Mouse (Mus musculus) megakaryocyte, embryonic 14.5 days (primary cell): ENCODE results near the gene Taok3. TPM values are rescaled to one million over a fixed set of nuclear protein-coding genes. Genes with fewer than 3 reads are reported as not detected.

Experiments
- H3K27me3 ChIP-seq: replicated peaks from 2 replicates; pipeline ENCODE3; 2012; ENCODE audit warnings: inconsistent platforms
- H3K36me3 ChIP-seq: replicated peaks from 2 replicates; pipeline ENCODE3; 2012; ENCODE audit warnings: low read length, inconsistent platforms, mixed read lengths
- H3K4me1 ChIP-seq: 2 replicates; pipeline ENCODE4 v1.6.1; 2012; ENCODE audit warnings: inconsistent platforms
- H3K4me3 ChIP-seq: replicated peaks from 2 replicates; pipeline ENCODE3; 2012; ENCODE audit warnings: moderate library complexity, mild to moderate bottlenecking, inconsistent platforms
- H3K9me3 ChIP-seq: 2 replicates; pipeline ENCODE4 v1.6.1; 2012; ENCODE audit warnings: inconsistent platforms
- FLI1 ChIP-seq: IDR thresholded peaks from 2 replicates; pipeline ENCODE4 v1.6.1; 2012; ENCODE audit warnings: low read length, inconsistent platforms, mixed read lengths
- GATA1 ChIP-seq: IDR thresholded peaks from 3 replicates; pipeline ENCODE4 v1.6.1; 2012; ENCODE audit warnings: mixed read lengths, low read length, inconsistent platforms, borderline replicate concordance
- polyA plus RNA-seq: library from polyadenylated mRNA; stranded (reverse); fragments of >175 nt; gene quantifications from 2 replicates; pipeline ENCODE4 v1.2.3, GENCODE M21; 2012; ENCODE audit warnings: low replicate concordance; ENCODE audit not compliant: insufficient read depth

Gene Taok3
- polyA plus RNA-seq, 1 experiment, result 75.0 TPM

DNA sequence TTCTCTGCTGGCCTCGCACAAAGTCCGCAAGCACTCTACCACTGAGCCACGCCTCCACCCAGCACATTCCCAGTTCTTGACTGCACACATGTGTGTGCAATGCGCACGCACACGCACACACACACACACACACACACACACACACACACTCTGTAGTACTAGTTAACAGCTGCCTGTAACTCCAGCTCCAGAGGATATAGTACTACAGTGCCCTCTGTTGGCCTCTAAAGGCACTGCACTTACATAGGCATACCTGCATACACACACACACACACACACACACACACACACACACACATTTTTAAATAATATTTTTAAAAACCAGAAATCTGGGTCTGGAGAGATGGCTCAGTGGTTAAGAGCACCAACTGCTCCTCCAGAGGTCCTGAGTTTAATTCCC, 157.9 kb downstream of the Taok3 start:
- H3K9me3 ChIP-seq, result peaks cover 3% of the 10 kb centered on the region; the same call in 1 of the 2 replicates
- H3K4me3 ChIP-seq, result no peak overlapping the region
- H3K36me3 ChIP-seq, result peaks cover 46% of the 10 kb centered on the region
- no peak for TF ChIP-seq FLI1
- no peak for TF ChIP-seq GATA1
- peaks cover 4% of the 10 kb centered on the region; the same call in 1 of the 2 replicates for H3K4me1 ChIP-seq
- H3K27me3 ChIP-seq, result no peaks in the 10 kb centered on the region

GRCm38 (mm10) chr5:117278809-117279668, 159.1 kb downstream of the Taok3 start:
- Histone ChIP-seq H3K27me3 (no peaks in the 10 kb centered on the region), H3K4me3 (no peak overlapping the region), H3K36me3 (peaks cover 42% of the 10 kb centered on the region), H3K9me3 (peaks cover 3% of the 10 kb centered on the region; the same call in 1 of the 2 replicates), H3K4me1 (peaks cover under 1% of the 10 kb centered on the region; the same call in 1 of the 2 replicates)
- TF ChIP-seq FLI1, result no peak
- no peak for TF ChIP-seq GATA1

GRCm38 (mm10) chr5:117279669-117280050, 159.7 kb downstream of the Taok3 start:
- H3K36me3 ChIP-seq, result peaks cover 43% of the 10 kb centered on the region

DNA sequence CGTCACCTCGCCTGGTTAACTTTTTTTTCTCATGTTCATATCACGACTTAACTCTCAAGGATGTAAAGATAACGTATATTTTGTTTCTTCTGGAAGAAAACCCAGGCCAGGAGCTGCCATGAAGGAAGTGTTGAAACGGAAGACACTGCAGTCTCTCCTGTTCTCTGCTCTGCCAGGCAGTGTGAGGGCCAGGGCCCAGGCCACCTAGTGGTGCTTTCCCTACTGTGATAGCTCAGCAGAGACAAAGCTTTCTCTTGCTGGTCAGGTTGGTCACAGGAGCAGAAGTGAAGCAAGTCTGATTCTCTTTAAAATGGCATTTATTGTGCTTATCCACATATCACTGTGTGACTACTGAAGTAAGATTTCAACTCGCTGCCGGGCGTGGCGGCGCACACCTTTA, 161.6 kb downstream of the Taok3 start:
- no peaks in the 10 kb centered on the region for H3K27me3 ChIP-seq
- H3K9me3 ChIP-seq, result peaks cover 3% of the 10 kb centered on the region; the same call in 1 of the 2 replicates
- H3K36me3 ChIP-seq, result peaks cover 44% of the 10 kb centered on the region
- H3K4me3 ChIP-seq, result no peak overlapping the region
- TF ChIP-seq GATA1, result no peak
- TF ChIP-seq FLI1, result no peak
- H3K4me1 ChIP-seq, result peaks cover 18% of the 10 kb centered on the region

More at GRCm38 (mm10) chr5:117279669-117280050, 159.7 kb downstream of the Taok3 start:
- TF ChIP-seq GATA1 (no peak), FLI1 (no peak)
- H3K9me3 ChIP-seq, result peaks cover 3% of the 10 kb centered on the region; the same call in 1 of the 2 replicates
- H3K4me1 ChIP-seq, result peaks cover 6% of the 10 kb centered on the region
- H3K4me3 ChIP-seq, result no peak overlapping the region
- H3K27me3 ChIP-seq, result no peaks in the 10 kb centered on the region

GRCm38 (mm10) chr5:117282360-117282759, 162.4 kb downstream of the Taok3 start:
- H3K9me3 ChIP-seq, result peaks cover 3% of the 10 kb centered on the region; the same call in 1 of the 2 replicates
- H3K27me3 ChIP-seq, result no peaks in the 10 kb centered on the region
- H3K36me3 ChIP-seq, result peaks cover 44% of the 10 kb centered on the region
- no peak overlapping the region for H3K4me3 ChIP-seq
- TF ChIP-seq FLI1 (no peak), GATA1 (no peak)
- peaks cover 21% of the 10 kb centered on the region for H3K4me1 ChIP-seq

DNA sequence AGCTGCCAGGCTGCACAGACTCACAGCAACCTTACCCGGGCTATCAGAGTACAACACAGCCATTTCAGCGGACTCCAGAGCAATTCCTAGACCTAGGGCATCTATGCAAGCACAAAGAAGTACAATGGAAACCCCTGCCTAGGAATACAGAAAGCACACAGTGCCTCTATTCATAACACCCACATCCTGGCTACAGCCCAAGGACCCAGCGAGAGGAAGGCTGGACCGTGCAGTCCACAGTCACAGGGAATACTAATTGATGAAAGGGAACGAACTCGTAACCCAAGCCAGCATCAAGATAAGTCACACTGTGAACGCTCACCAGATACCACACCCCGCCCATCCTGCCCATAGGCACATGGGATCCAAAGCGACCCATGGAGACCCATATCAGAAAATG, 164.1 kb downstream of the Taok3 start:
- Histone ChIP-seq H3K36me3 (peaks cover 44% of the 10 kb centered on the region), H3K4me1 (peaks cover 32% of the 10 kb centered on the region), H3K27me3 (no peaks in the 10 kb centered on the region), H3K4me3 (no peak overlapping the region), H3K9me3 (no peaks in the 10 kb centered on the region)
- TF ChIP-seq GATA1 (no peak), FLI1 (no peak)

GRCm38 (mm10) chr5:117284682-117285081, 164.8 kb downstream of the Taok3 start:
- H3K27me3 ChIP-seq, result no peaks in the 10 kb centered on the region
- H3K4me1 ChIP-seq, result peaks cover 32% of the 10 kb centered on the region
- H3K9me3 ChIP-seq, result no peaks in the 10 kb centered on the region
- H3K4me3 ChIP-seq, result no peak overlapping the region
- TF ChIP-seq GATA1 (no peak), FLI1 (no peak)
- H3K36me3 ChIP-seq, result peaks cover 44% of the 10 kb centered on the region

GRCm38 (mm10) chr5:117285266-117285665, 165.3 kb downstream of the Taok3 start:
- peaks cover 2% of the 10 kb centered on the region; the same call in 1 of the 2 replicates for H3K9me3 ChIP-seq
- H3K27me3 ChIP-seq, result no peaks in the 10 kb centered on the region
- no peak overlapping the region for H3K4me3 ChIP-seq
- no peak for TF ChIP-seq GATA1
- H3K4me1 ChIP-seq, result peaks cover 32% of the 10 kb centered on the region
- H3K36me3 ChIP-seq, result peaks cover 44% of the 10 kb centered on the region

- TF ChIP-seq FLI1, result no peak
- TF ChIP-seq GATA1, result no peak
- peaks cover 37% of the 10 kb centered on the region for H3K36me3 ChIP-seq
- peaks cover 32% of the 10 kb centered on the region for H3K4me1 ChIP-seq
- H3K9me3 ChIP-seq, result peaks cover 5% of the 10 kb centered on the region
- peak overlapping the region; percentile 92 for H3K4me3 ChIP-seq
- H3K27me3 ChIP-seq, result peaks cover 2% of the 10 kb centered on the region
Observed at GRCm38 (mm10) chr5:117286286-117286685, 166.4 kb downstream of the Taok3 start.
